Mouse (Mus musculus) layer of hippocampus, postnatal 14 days (tissue): ENCODE measurements around the gene Artn. TPM values are rescaled to one million over a fixed set of nuclear protein-coding genes. Genes with fewer than 3 reads are reported as not detected.
A peak's percentile ranks its signal among the peaks of the same experiment; 100 is the strongest.

Source experiments
- DNase-seq, 2 experiments: peaks; one replicate each; pipeline ENCODE4 v3.0.0; 2021 to 2022; ENCODE audit warnings: low spot score in 2 of 2, mixed read lengths in 1 of 2
- total RNA-seq, 2 experiments: library from RNA; stranded (reverse); gene quantifications; 2 replicates each; pipeline ENCODE4 v1.2.3; 2021

Gene Artn
- total RNA-seq, 2 experiments from 2014 or later = 1.8 to 2.0 TPM

DNA sequence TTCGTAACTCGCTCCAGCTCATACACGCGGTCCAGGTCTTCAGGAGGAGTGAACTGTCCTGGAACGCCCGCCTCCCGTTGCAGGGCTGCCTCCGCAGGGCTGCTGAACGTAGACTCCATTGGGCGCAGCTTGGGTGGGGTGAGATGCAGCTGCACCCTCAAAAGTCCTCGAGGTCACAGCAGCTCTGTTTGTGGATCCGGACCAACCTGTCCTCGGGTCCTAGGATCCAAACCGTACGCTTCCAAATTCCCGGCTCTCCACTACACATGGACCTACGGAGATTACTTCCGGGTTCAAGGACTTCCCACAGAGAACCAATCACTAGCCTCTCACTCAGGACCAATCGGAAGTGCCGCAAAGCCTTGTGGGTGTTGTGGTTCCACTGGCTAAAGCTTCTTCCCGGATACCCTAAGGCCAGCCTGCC, 37.8 kb downstream of the Artn start, which contains the start of gene Dph2:
Dph2 (minus strand) TSS at position 295 of the 424 bp plus-strand sequence.
- peak; percentile 68 to 91 for DNase-seq

DNA sequence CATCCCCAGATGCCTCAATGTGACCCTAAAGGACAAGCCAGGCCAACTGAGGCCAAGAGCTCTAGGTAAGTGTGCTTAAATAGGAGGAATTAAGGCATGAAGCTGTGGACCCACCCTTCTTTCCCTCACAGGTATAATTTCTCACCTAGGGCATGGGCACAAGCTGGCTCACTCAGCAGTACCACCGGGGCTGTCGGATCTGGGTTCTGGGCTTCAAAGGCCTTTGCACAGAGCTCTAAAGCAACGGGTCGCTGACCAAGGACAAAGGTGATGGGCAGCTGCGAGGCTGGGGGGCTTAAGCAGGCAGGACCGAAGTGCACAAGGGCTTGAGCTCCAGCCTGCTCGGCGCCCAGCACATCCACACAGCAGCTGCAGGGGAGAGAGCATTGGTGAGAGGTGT, 38.8 kb downstream of the Artn start:
- DNase-seq = no peak

DNA sequence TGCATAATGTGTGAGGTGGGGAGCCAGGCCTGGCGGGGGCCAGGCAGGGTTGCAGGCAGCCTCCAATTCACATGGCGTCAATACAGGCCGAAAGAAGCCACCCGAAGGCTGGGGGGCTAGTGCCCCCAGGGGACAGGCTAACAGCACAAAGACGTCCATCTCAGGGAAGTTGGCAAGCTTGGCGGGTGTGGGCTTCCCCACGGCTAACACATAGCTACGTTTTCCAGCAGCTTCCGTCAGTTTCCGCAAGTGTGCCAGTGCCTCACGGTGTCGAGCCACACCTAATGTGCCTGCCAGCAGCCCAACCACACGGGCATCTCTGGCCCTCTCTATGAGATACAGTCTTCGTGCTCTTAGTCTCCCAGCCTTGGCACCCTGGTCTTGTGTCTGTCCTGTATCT, 39.5 kb downstream of the Artn start:
- DNase-seq = no peak

DNA sequence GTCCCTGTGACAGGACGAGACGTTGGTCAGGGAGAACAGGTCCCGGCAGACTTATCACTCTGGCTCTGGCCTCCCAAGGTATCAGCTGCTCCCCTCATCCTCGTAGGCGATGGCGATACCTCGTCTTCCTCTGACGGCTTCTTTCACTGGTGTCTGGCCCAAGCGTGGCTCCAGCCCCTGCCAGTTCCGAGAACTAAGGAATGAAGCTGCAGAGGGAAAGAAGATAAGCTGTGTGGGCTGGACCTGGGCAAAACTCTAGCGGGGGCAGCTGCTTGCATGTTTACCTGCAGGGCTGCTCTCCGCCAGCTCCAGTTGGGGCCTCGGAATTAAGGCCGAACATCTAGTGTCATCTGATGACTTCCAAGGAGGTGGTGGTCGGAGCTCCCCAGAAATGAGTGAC, 40.1 kb downstream of the Artn start:
- DNase-seq = no peak

DNA sequence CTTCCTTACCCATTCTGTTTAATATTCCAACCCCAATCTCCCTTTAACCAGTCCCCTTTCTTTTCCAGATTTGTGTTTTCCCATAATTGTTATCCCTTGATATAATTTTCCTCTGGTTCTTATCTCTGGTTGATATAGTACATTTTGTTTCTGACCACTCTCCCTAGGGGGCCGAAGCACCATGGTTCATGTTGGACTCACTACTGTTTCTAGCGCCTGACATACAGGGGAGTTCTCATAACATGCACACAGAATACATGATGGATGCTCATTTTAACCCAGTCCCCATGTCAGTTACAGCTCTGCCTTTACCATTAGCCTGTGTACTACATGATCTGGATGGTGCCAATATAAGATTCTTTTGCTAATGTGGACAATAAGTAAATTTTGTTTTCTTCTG, 41.6 kb downstream of the Artn start:
- no peak for DNase-seq

DNA sequence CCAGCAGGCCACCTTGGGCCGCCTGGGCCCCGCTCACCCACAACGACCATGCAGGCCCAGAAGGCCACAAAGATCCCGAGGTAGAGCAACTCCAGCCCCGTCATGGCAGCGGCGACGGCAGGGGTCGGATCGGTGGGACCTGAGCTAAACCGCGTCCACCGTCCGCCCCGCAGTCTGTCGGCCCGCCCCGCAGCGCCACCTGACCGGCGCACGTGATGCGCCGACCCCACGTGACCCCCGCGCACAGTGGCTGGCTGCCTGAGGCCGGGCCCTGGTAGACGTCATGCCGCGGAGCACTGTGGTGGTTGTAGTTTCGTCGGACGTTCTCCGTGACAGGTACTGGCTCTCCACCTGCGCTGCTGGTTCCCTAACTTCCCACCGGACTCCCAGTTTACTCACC, 42.4 kb downstream of the Artn start, which contains the start of gene Atp6v0b:
Atp6v0b (minus strand) TSS at position 201 of the 400 bp plus-strand sequence.
- peak; percentile 88 to 95 for DNase-seq

DNA sequence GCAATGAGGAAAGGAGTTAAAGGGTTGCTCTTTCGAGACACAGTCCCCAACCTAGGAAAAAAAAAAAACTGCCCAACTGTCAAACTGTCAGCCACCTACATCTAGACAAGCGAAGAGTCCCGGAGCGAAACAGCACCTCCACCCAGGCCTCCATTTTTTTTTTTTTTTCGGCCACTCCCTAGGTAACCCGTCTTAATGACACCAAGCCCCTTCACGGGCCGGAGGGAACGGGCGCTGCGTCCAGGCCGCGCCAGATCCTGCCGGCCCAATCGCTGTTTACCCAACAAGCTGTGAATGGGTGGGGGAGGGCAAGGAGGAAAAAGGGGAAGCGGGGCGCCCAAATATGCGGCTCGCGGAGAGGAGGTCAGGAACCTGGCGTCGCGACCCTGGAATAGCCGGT, 42.9 kb downstream of the Artn start:
- DNase-seq = no peak

DNA sequence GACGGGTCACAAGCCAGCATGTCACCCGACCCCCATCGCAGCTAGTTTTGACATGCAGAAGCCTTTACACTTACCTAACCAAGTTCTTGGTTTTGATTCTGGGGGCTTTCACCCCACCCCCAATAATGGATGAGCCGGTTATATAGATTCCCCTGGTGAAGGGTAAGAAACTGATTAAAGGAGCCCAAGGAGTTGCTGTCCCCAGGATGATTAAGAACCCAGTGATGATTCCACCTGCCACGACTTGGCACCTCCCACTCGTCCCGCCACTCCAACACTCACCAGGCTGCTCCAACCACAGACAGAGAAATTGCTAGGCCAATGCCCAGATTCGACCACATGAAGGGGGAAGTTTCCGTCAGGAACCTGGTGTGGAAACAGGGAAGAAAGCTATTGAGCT, 43.6 kb downstream of the Artn start:
- no peak for DNase-seq

DNA sequence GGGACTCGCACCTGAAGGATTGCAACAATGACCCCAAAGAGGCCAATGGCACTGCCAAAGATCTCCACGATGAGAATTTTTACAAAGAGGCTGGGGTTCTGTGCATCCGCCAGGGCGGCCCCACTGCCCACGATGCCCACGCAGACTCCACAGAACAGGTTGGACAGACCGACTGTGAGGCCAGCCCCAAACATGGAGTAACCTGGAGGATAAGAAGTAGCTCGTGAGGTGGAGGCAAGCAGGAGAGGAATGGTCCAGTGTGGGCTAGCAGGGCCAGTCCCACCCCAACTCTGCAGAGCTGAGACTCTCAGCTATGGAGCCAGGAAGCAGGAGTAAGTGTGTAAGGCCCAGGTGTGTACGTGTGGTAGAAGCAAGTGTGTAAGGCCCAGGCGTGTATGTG, 44.5 kb downstream of the Artn start:
- DNase-seq = no peak

DNA sequence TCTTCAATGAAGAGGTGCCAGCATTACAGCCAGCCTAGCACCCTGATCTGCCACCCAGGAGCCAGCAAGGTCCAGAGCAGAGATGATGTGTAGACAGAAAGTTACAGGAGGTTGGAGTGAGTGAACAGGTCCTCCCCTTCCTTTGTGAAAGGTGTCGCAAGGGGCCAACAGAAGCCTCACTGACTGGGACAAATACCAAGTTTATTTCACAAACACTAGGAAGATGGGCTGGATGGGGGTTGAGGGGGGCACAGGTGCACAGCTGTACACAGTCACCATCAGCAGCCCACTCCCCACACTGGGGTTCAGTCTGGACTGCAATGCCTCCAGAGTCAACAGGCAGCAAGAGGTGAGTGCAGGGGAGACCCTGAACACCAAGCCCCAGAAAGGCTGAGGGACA, 45.4 kb downstream of the Artn start:
- no peak for DNase-seq

DNA sequence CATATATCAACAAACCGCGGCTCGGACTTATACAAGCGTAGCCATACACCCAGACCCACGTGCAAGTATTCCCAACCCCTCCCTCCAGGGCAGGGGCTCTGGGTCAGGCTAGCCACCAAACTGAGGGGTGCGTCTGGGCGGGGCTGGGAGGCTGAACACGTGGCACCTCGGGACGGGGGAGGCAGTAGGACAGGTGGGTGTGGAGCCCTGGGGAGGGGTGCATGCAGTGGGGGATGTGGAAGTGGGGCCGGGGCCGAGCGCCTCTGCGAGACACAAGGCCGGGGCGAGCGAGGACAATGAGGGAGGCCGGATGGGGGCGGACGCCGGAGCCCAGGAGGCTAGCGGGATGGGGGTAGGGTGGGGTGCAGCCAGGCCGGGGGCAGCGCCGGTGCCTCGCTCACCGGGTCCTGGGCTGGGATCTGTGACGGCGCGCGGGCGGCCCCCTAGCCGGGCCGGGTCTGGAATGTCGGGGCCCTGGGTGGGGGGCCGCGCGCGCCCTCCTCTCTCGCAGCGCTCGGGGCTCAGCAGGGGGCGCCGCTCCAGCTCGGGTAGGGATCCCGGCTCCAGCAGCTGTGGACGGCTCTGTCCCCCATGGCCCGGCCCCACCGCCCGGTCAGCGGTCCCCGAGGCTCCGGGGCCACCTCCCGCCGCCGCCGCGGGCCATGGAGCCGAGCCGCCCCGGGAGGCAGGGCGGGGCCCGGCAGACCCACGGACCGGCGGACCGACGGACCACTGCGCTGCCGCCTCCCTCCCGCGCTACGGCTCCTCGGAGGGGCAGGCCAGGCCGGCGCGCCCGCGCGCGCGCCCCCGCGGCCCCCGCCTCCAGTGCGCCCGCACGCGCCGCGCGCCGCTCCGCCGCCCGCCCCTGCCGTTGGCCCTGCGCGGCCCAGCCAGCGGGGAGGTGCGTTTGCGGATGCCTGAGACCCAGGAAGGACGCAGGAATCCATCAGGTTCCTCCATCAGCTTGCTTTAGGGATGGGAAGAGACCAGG, 46.6 kb downstream of the Artn start, which contains the start of gene B4galt2:
B4galt2 (minus strand) TSS at position 787 of the 991 bp plus-strand sequence.
- peak; percentile 62 to 71 for DNase-seq

DNA sequence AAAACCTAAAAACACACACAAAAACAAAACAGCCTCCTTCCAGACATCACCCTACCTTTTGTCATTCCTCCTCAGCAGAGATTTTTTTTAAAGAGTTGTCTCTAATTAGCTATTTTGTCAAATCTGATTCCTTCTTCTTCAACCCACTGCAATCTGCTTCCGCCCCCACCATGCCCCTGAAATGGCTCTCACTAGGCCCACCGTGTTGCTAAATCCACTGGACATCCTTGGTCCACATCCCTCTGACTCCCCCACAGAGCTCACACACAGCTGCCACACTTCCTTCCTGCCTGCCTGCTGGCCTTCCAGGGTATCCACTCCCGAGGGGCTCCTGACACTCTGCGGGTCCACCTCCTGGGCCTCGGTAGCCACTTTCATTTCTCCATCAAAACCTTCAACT, 50.9 kb downstream of the Artn start:
- DNase-seq = no peak

DNA sequence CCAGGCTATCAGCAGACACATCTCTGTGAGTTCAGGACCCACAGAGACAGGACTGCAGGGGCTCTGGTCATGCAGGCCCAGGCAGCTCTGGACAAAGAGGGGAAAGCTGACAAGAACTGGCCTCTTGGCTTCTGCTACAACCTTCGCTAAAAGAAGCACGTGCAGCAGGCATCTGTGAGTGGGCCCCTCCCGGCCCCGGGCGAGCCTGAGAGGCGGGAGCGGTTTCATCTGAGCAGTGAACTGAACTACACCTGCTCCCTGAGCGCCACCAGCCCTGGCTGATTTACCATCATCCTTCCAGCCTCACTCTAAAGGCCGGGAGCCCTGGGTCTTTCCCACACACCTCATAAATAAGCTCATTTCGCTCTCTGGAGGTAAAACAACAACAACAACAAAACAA, 51.3 kb downstream of the Artn start:
- DNase-seq = no peak

Other genes starting within 250 kb of the Artn start
- 10 to 100 TPM; 31.8 TPM for gene Dmap1, start 247.5 kb downstream of the Artn start, total RNA-seq
- gene Gm12845, start 205.4 kb downstream of the Artn start, total RNA-seq = not detected
- not detected for gene Klf17, start 164.1 kb downstream of the Artn start, total RNA-seq
- gene Slc6a9, start 95.3 kb downstream of the Artn start, total RNA-seq = 10 to 100 TPM; 30.3 to 40.9 TPM
- gene Ccdc24, start 57.2 kb downstream of the Artn start, total RNA-seq = 1 to 10 TPM in 1 of 2 experiments, under 1 TPM in 1; 0.85 to 1.5 TPM
- 10 to 100 TPM; 94.4 to 99.7 TPM for gene B4galt2, start 46.3 kb downstream of the Artn start, total RNA-seq
- 100 to 1,000 TPM; 433 TPM for gene Atp6v0b, start 42.4 kb downstream of the Artn start, total RNA-seq
- gene Dph2, start 37.7 kb downstream of the Artn start, total RNA-seq = 10 to 100 TPM; 10.0 to 10.2 TPM
- 100 to 1,000 TPM; 124 to 131 TPM for gene Ipo13, start 14.8 kb downstream of the Artn start, total RNA-seq
- gene St3gal3, start 205.2 kb upstream of the Artn start, total RNA-seq = 10 to 100 TPM; 40.7 to 43.0 TPM